Mouse (Mus musculus) MEL (cell line): ENCODE results near the gene Fasn. TPM values are rescaled to one million over a fixed set of nuclear protein-coding genes. Genes with fewer than 3 reads are reported as not detected.

Experiments used
- DNase-seq: peaks from one replicate; pipeline ENCODE4 v3.0.0; 2011; ENCODE audit warnings: low read depth, low spot score
- H3K27ac ChIP-seq: 2 replicates; pipeline ENCODE4 v1.5.1; 2012; ENCODE audit warnings: low read depth, mild to moderate bottlenecking, control low read depth, low read length, moderate library complexity; ENCODE audit not compliant: control insufficient read depth
- H3K27me3 ChIP-seq, 2 experiments: fragments of 150-350 bp in 1 of 2; sonication (generic) in 1 of 2; 2 replicates each; pipeline ENCODE4 v1.6.1; 2012; ENCODE audit warnings: low read length in 2 of 2, mild to moderate bottlenecking in 2 of 2, improper control_type of control experiment in 1 of 2, moderate library complexity in 1 of 2; ENCODE audit not compliant: insufficient read depth in 2 of 2, control insufficient read depth in 1 of 2
- H3K36me3 ChIP-seq, 2 experiments: 2 replicates each; pipeline ENCODE4 v1.6.1; 2012 to 2014; ENCODE audit warnings: low read length in 2 of 2, improper control_type of control experiment in 1 of 2, inconsistent platforms in 1 of 2, mild to moderate bottlenecking in 1 of 2; ENCODE audit not compliant: insufficient read depth in 2 of 2, control insufficient read depth in 1 of 2
- H3K4me1 ChIP-seq, 2 experiments: fragments of 150-350 bp in 1 of 2; sonication (generic) in 1 of 2; 2 replicates each; pipeline ENCODE4 v1.6.1; 2012; ENCODE audit warnings: low read length in 2 of 2, improper control_type of control experiment in 1 of 2, mild to moderate bottlenecking in 1 of 2; ENCODE audit not compliant: insufficient read depth in 2 of 2, control insufficient read depth in 1 of 2
- H3K4me3 ChIP-seq, 2 experiments: fragments of 150-350 bp in 1 of 2; sonication (generic) in 1 of 2; 2 replicates each; pipeline ENCODE4 v1.5.1; 2012; ENCODE audit warnings: low read depth in 2 of 2, low read length in 2 of 2, mild to moderate bottlenecking in 2 of 2, moderate library complexity in 2 of 2, control low read depth in 1 of 2, improper control_type of control experiment in 1 of 2; ENCODE audit not compliant: control insufficient read depth in 1 of 2, insufficient read depth in 1 of 2
- H3K79me2 ChIP-seq: 2 replicates; pipeline ENCODE4 v1.6.1; 2012; ENCODE audit warnings: mild to moderate bottlenecking, low read length, moderate library complexity; ENCODE audit not compliant: control insufficient read depth, poor library complexity, insufficient read depth
- H3K9ac ChIP-seq: 2 replicates; pipeline ENCODE4 v1.6.1; 2012; ENCODE audit warnings: low read depth, mild to moderate bottlenecking, control low read depth, low read length, moderate library complexity; ENCODE audit not compliant: control insufficient read depth, poor library complexity, severe bottlenecking
- H3K9me3 ChIP-seq: fragments of 150-350 bp; sonication (generic); replicated peaks from 2 replicates; pipeline ENCODE4 v1.6.1; 2012; ENCODE audit warnings: mild to moderate bottlenecking, low read length, improper control_type of control experiment, moderate library complexity; ENCODE audit not compliant: insufficient read depth
- BHLHE40 ChIP-seq: IDR thresholded peaks from 2 replicates; pipeline ENCODE4 v1.6.1; 2012; ENCODE audit warnings: low read depth, mild to moderate bottlenecking, inconsistent platforms, low read length, improper control_type of control experiment, borderline replicate concordance
- CHD1 ChIP-seq: IDR thresholded peaks from 2 replicates; pipeline ENCODE4 v1.6.1; 2012; ENCODE audit warnings: low read depth, mild to moderate bottlenecking, inconsistent platforms, low read length, improper control_type of control experiment
- HCFC1 ChIP-seq: IDR thresholded peaks from 2 replicates; pipeline ENCODE4 v1.6.1; 2012; ENCODE audit warnings: low read depth, mild to moderate bottlenecking, inconsistent platforms, low read length, improper control_type of control experiment, moderate library complexity
- MAZ ChIP-seq: IDR thresholded peaks from 2 replicates; pipeline ENCODE4 v1.6.1; 2012; ENCODE audit warnings: low read depth, mild to moderate bottlenecking, inconsistent platforms, low read length, improper control_type of control experiment
- MEF2A ChIP-seq: IDR thresholded peaks from 2 replicates; pipeline ENCODE4 v1.6.1; 2014; ENCODE audit warnings: low read depth, mild to moderate bottlenecking, inconsistent platforms, low read length, improper control_type of control experiment; ENCODE audit not compliant: poor library complexity, insufficient replicate concordance, severe bottlenecking; ENCODE audit errors: extremely low read depth
- MXI1 ChIP-seq: IDR thresholded peaks from 2 replicates; pipeline ENCODE4 v1.6.1; 2011; ENCODE audit warnings: mild to moderate bottlenecking, low read depth, low read length, improper control_type of control experiment
- SIN3A ChIP-seq: IDR thresholded peaks from 2 replicates; pipeline ENCODE4 v1.6.1; 2012; ENCODE audit warnings: low read length, improper control_type of control experiment, inconsistent platforms
- SMC3 ChIP-seq: IDR thresholded peaks from 2 replicates; pipeline ENCODE4 v1.6.1; 2011; ENCODE audit warnings: low read depth, low read length, improper control_type of control experiment
- TAL1 ChIP-seq: IDR thresholded peaks from 2 replicates; pipeline ENCODE4 v1.6.1; 2012; ENCODE audit warnings: mild to moderate bottlenecking, inconsistent platforms, low read length, moderate library complexity, mixed read lengths
- TBP ChIP-seq: IDR thresholded peaks from 2 replicates; pipeline ENCODE4 v1.8.0; 2011; ENCODE audit warnings: low read depth, low read length, improper control_type of control experiment
- USF1 ChIP-seq: IDR thresholded peaks from 2 replicates; pipeline ENCODE4 v1.6.1; 2014; ENCODE audit warnings: low read depth, mild to moderate bottlenecking, inconsistent platforms, low read length, improper control_type of control experiment, moderate library complexity
- ZC3H11A ChIP-seq: IDR thresholded peaks from 2 replicates; pipeline ENCODE4 v1.6.1; 2012; ENCODE audit warnings: low read depth, mild to moderate bottlenecking, inconsistent platforms, low read length, improper control_type of control experiment
- polyA plus RNA-seq, 2 experiments: library from polyadenylated mRNA; stranded (reverse) in 1 of 2; unstranded in 1 of 2; fragments of >175 nt in 1 of 2; fragments of >200 nt in 1 of 2; gene quantifications; 2 replicates each; pipeline versions ENCODE4 v1.2.1 to v1.2.4; 2012; ENCODE audit warnings: low replicate concordance in 2 of 2, low read depth in 1 of 2; ENCODE audit not compliant: insufficient read length in 2 of 2, insufficient read depth in 1 of 2, missing spikeins in 1 of 2
- total RNA-seq: library from RNA; depleted of rRNA; stranded (reverse); fragments of 300-350 nt; gene quantifications from 2 replicates; pipeline ENCODE4 v1.2.3, GENCODE M21; 2012

Fasn gene
- total and polyA plus RNA-seq, 3 experiments = 256 to 342 (median 313) TPM

- TF ChIP-seq USF1 = peak; percentile 88
- no peak for TF ChIP-seq CHD1
- TF ChIP-seq BHLHE40 = 0 out of 2 replicates have a peak, but pooled peaks have one; percentile 16
- no peak for TF ChIP-seq TBP
These were observed 798 bp downstream of the Fasn start (continued) for GRCm38 (mm10) chr11:120823551-120823947.

GRCm38 (mm10) chr11:120822831-120823550 lies 1.4 kb downstream of the Fasn start:
- peaks cover 0 to 20% of the 10 kb centered on the region in 2 experiments; a peak in 3 of 4 replicates for H3K4me1 ChIP-seq
- peaks cover 47% of the 10 kb centered on the region for H3K79me2 ChIP-seq
- no peaks in the 10 kb centered on the region for H3K27me3 ChIP-seq
- TF ChIP-seq CHD1 = no peak; the same call in 1 of the 2 replicates
- peak; percentile 10 for TF ChIP-seq HCFC1
- peak; percentile 6; the same call in 1 of the 2 replicates for TF ChIP-seq MXI1
- TF ChIP-seq MAZ = 0 out of 2 replicates have a peak, but pooled peaks have one; percentile 18
- TF ChIP-seq MEF2A = no peak
- TF ChIP-seq TAL1 = no peak
- no peak for TF ChIP-seq ZC3H11A
- no peak for TF ChIP-seq SMC3
- no peak; the same call in none of the 2 replicates for TF ChIP-seq SIN3A
- H3K9ac ChIP-seq = peak overlapping the region; percentile 89
- peak; percentile 79 for DNase-seq
- no peaks in the 10 kb centered on the region for H3K9me3 ChIP-seq
- H3K4me3 ChIP-seq = peak overlapping the region; percentile 77 to 94
- peaks cover 6 to 12% of the 10 kb centered on the region in 2 experiments; a peak in 3 of 4 replicates for H3K36me3 ChIP-seq
- H3K27ac ChIP-seq = peak overlapping the region; percentile 63

- Histone ChIP-seq H3K27ac (no peak overlapping the region), H3K36me3 (peaks cover 12 to 13% of the 10 kb centered on the region in 2 experiments), H3K4me1 (peaks cover 0 to 20% of the 10 kb centered on the region in 2 experiments; a peak in 3 of 4 replicates), H3K9ac (peak overlapping the region; percentile 89), H3K27me3 (no peaks in the 10 kb centered on the region), H3K4me3 (peak overlapping the region; percentile 77 to 94), H3K79me2 (peaks cover 47% of the 10 kb centered on the region), H3K9me3 (no peaks in the 10 kb centered on the region)
- no peak for DNase-seq
- 0 out of 2 replicates have a peak, but pooled peaks have one; percentile 42 for TF ChIP-seq MXI1
- TF ChIP-seq SIN3A = no peak
- TF ChIP-seq, all 39 proteins: peak for 1
These were observed 2.0 kb downstream of the Fasn start for GRCm38 (mm10) chr11:120822321-120822720.
